Mouse (Mus musculus): ENCODE measurements around the gene Pex5l.
A peak's percentile ranks its signal among the peaks of the same experiment; 100 is the strongest.

Pex5l gene

GRCm38 (mm10) chr3:32939802-32940501 lies 203.1 kb downstream of the Pex5l start:
- DNase-seq, result peak; percentile 6

DNA sequence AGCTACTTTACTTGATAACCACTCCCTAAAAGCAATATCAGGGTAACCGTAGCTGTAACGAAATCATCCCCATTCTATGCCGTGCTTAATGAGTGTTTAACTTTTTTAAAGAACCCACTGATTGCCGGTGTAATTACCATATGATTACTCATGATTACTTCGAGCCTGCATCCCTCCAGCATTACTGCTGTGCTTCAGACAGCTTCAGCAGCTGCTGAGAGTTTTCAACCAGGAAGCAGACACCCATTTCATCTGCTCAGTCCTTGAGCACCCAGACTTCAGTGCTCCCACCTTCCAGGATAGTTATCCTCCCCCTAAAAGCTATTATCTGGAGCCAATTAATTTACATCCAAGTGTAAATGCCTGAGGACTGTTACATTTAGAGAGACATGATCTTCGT lies 218.9 kb downstream of the Pex5l start:
- DNase-seq, result no peak

DNA sequence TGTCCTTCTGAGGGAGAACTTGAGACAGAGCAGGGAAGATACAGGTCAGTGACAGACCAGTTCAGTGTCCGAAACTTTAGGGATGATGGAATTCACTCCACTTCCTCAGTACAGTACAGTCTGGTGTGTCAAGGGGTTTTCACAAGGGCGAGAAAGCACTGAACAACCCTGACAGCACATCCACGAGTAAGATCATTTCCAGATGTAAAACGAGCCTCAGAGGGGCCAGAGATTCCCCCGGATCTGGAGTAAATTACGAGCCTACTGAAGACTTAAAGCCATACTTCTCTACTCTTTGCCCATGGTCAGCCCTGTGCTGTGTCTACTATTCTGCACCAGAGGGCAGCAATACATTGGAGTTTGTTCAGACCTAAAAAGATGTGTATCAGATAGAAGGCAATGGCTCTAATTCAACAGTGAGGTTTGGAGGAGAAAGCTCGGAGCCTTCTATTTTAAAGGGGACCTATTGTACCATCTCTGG lies 232.9 kb downstream of the Pex5l start:
- peak; percentile 25 for DNase-seq

DNA sequence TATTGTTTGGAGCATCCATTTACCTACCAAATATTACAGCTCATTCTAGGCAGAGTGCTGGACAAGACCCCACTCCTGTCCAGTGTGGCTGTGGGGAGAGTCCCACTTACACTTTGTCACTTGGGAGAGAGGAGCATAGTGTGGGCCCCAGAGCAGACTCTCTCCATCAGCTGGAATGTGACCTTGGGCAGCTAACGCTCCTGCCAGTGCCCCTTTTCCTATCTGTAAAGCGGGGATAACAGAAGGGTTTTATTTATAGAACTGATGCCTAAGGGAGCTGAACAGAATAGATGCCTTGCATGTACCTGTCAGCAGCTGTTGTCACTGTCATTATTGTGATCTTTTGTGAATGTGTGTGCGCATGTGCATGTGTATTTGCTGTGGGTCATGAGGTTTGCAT lies 234.6 kb downstream of the Pex5l start:
- DNase-seq, result no peak

- DNase-seq, result peak; percentile 8
Observed at GRCm38 (mm10) chr3:32905850-32906779, 236.9 kb downstream of the Pex5l start.

DNA sequence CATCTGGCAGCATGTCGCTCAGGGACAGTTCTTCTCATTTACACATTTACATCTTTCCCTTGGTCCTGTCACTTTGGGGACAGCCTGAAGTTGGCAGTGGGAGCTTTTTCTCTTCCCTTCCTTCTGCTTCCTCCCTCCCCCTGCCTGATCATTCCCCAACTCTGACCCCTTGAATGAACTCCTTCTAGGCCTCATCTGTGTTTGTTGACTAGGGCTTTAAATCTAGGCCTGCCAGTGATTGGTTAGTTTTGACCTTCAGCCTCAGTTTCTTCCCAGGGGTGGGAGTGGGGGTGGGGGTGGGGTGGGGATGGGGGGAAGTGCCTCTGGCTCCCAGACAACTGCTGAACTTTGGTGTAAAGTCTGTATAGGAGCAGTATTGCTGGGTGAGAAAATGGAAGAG lies 238.4 kb downstream of the Pex5l start:
- DNase-seq, result no peak

DNA sequence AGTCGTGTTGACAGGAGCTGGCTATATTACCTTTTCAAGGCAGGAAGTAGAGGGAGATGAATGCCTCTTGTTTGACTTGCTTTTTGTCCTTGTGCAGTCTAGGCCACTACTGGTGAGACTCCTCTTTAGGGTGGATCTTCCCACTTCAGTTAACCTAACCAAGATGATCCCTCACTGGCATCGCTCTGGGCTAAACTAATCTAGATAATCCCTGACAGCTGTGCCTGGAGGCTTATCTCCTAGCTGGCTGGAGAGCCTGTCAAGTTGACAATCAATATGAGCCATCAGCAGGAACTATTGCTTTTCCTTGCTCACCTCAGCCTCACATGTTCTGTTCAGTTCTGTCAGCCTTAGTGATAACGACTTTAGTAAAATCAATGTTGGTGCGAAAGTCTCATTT lies 239.6 kb downstream of the Pex5l start:
- no peak for DNase-seq

Measured in kidney, postnatal 10 days (tissue).